Mouse (Mus musculus) A20 (cell line): Measurements from ENCODE around the gene Gm17720.
"Not testable (repeated sequence)": the region's sequence is repeated elsewhere in the genome, so short reads cannot be mapped to it uniquely, and the experiment has no call there.

ENCODE experiments used
- DNase-seq: peaks from one replicate; pipeline ENCODE4 v3.0.0-alpha.2; 2011; ENCODE audit warnings: low read depth, low spot score

Gene Gm17720

GRCm38 (mm10) chr8:110039659-110040058 is 62.9 kb downstream of the Gm17720 start, which contains the start of gene Chst4:
TSS of gene Chst4 (minus strand) at chr8:110039740.
- DNase-seq, result no peak

DNA sequence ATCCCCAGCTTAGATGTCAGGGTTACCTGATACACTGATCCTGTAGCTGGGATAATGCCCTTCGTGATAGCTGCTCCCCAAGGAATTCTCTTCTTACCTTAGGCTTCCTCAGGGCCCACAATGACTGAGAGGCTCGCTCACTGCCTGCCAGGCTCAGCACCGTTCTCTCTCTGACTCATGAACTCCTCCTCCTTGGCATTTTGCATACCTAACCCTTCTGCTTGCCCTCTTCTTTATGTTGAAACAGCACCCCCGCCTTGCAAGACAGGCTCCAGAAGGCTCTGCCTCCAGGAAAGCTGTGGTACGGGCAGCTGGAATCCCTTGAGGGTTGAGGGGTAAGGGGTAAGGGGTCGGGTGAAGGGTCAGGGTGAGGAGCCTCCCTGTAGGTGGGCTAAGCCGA is 63.3 kb downstream of the Gm17720 start:
- no peak for DNase-seq

GRCm38 (mm10) chr8:110036156-110036555 is 66.4 kb downstream of the Gm17720 start:
- no peak for DNase-seq

- no peak for DNase-seq
Observed at GRCm38 (mm10) chr8:110034331-110034730, 68.2 kb downstream of the Gm17720 start.

GRCm38 (mm10) chr8:110033771-110034170 is 68.8 kb downstream of the Gm17720 start:
- not testable (repeated sequence) for DNase-seq
